Mouse (Mus musculus) bone marrow macrophage, adult 2 months (primary cell): ENCODE results near the gene Tgfb2. TPM values are rescaled to one million over a fixed set of nuclear protein-coding genes. Genes with fewer than 3 reads are reported as not detected.

Experiments used
- H3K27ac ChIP-seq: 2 replicates; pipeline ENCODE4 v1.5.1; 2012; ENCODE audit warnings: low read depth, low read length; ENCODE audit not compliant: insufficient read depth
- H3K4me1 ChIP-seq: 2 replicates; pipeline ENCODE4 v1.6.1; 2012; ENCODE audit warnings: low read length; ENCODE audit not compliant: control insufficient read depth, insufficient read depth
- H3K4me3 ChIP-seq: 2 replicates; pipeline ENCODE4 v1.5.1; 2012; ENCODE audit warnings: mild to moderate bottlenecking, low read length, moderate library complexity; ENCODE audit not compliant: insufficient read depth
- CTCF ChIP-seq: IDR thresholded peaks from 2 replicates; pipeline ENCODE4 v1.5.1; 2012; ENCODE audit warnings: low read depth, mild to moderate bottlenecking, low read length, moderate library complexity
- POLR2A ChIP-seq: IDR thresholded peaks from 2 replicates; pipeline ENCODE4 v1.6.1; 2012; ENCODE audit warnings: mild to moderate bottlenecking, low read depth, low read length, borderline replicate concordance
- polyA plus RNA-seq: library from polyadenylated mRNA; stranded (reverse); fragments of >200 nt; gene quantifications from 2 replicates; pipeline ENCODE4 v1.2.4, GENCODE M21; 2012; ENCODE audit not compliant: missing spikeins, insufficient read depth, insufficient read length

The Tgfb2 gene
- polyA plus RNA-seq, 1 experiment = 0.55 TPM

DNA sequence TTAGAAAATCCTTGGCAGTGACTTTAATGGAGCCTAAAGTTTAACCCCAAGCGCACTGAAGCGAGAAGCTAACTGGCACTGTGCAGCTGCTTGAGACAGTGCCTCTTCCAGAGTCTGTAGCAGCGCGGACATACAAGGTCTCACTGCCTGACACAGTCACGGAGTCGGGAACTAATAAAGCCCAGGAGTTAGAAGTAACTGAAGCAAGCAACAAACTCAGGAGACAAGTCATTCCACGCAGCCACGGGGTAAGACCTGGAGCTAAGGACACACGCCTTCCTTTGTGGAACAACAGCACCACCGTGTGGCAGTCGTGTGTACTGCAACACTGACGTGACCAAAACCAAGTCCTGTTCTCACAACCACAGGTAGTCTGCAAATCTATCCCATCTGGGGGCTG, 16.1 kb upstream of the Tgfb2 start:
- no peak overlapping the region for H3K27ac ChIP-seq

DNA sequence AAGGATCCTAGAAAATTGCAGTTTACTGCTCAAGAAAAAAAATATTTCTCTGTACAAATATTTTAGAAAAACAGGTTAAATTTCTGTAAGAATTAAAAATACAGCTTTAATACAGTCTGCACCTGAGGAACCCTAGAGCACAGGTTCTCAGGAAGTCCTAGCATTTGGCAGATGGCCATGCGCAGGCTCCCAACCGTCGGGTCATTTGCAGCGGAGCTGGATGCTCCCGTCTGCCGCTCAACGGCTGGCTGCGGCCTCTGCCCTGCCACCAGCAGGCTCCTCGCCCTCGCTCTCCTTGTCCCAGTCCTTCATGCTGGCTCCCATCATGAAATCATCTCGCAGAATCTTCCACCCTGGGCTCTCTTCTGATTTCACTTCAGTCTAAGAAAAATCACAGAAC, 15.4 kb upstream of the Tgfb2 start:
- Histone ChIP-seq H3K4me1 (no peaks in the 10 kb centered on the region), H3K4me3 (no peak overlapping the region)
- no peak for TF ChIP-seq POLR2A
- no peak for TF ChIP-seq CTCF

More for the DNA sequence above, 16.1 kb upstream of the Tgfb2 start:
- no peak overlapping the region for H3K4me3 ChIP-seq
- TF ChIP-seq CTCF (peak; percentile 82), POLR2A (no peak)
- no peaks in the 10 kb centered on the region for H3K4me1 ChIP-seq

DNA sequence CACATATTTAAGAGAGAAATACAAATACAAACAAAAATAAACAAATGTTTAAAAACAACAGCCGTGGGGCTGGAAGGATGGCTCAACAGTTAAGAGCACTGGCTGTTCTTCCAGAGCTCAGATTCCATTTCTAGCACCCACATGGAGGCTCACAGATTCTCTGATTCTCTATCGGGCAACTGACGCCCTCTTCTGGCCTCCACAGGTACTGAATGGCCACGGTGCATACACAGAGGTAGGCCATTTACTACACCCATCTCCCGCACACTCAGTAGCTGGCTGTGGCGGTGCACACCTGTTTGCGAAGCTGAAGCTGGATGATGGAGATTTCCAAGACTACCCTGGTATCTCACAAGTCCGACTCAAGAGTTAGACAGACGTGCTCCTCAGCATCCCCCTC, 13.9 kb upstream of the Tgfb2 start:
- Histone ChIP-seq H3K4me1 (no peaks in the 10 kb centered on the region), H3K27ac (no peak overlapping the region), H3K4me3 (no peak overlapping the region)
- no peak for TF ChIP-seq POLR2A
- TF ChIP-seq CTCF = 0 out of 2 replicates have a peak, but pooled peaks have one; percentile 19

More for the DNA sequence above, 15.4 kb upstream of the Tgfb2 start:
- no peak overlapping the region for H3K27ac ChIP-seq

DNA sequence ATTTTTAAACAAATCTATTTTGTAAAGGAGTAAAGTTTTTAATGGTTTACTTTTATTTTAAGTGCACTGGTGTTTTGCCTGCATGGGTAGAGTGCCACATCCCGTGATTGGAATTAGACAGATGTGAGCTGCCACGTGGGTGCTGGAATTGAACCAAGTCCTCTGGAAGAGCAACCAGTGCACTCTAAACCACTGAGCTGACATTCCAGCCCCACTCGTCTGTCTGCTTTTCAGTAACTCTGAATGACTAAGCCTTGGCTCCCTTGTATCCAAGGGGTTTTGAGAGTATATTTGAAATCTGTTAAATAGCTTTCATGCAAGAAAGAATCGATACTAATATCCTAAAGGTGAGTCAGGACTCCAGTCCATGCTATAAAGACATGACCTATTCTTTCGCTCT, 13.1 kb upstream of the Tgfb2 start:
- Histone ChIP-seq H3K4me3 (no peak overlapping the region), H3K27ac (no peak overlapping the region), H3K4me1 (no peaks in the 10 kb centered on the region)
- no peak for TF ChIP-seq POLR2A
- no peak for TF ChIP-seq CTCF

DNA sequence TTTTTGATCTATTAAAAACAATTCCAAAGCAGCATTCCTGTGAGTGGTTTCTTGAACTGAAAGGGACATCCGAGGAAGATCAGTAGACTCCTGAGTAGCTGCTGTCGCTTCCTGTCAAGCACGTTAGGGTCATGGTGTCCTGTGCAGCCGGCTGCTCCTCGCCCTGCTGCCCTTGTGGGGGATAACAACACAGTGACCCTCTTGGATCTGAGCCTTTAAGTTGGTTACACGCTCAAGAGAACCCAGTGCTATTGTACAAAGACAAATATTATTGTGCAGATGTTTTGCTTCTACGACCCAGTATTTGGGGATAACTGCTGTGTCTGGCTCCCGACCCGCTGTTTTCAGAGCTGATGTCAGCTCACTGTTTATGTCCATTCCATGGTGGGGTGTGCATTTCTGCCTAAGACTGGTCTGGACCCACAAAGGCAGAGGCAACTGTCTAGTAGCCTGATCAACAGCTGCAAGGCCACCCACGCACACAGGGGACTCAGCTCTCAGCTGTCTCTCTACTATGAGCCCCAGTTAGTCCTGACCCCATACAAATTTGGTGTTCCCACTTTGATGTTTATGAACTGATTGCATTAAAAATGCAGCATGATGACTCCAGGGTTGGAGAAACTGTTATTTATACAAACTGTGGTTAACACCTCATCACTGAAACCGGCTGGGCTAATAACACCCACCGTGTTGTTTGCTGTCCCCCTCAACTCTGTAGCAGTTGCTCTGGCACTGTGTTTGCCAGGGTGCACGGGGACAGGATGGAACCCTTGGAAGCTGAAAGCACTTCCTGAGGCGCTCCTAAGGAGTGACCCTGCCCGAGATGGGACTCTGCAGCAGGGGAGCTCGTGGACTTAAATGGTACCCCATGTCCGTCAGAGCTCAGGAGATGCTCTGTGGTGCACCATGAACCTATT, 9.4 kb upstream of the Tgfb2 start:
- Histone ChIP-seq H3K27ac (no peak overlapping the region), H3K4me1 (no peaks in the 10 kb centered on the region)
- TF ChIP-seq POLR2A (no peak), CTCF (no peak)

DNA sequence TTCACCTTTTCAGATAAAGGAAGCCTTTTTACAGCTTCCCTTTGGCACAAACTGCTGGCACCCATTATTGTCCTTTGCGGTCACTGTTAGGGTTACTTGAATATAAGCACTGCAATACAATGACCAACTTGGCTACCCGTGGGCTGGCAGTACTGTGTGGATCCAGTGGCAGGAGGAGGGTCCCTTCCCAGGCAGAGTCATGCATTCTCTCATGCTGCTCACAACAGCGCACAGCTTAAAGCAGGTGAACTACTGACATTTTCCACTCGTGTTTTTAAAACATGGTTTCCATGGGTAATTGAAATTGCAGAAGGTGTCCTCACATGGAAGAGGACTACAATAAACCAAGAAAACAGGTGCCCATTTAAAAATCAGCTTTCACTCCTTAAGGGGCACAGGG, 8.4 kb upstream of the Tgfb2 start:
- H3K4me3 ChIP-seq = no peak overlapping the region
- no peak overlapping the region for H3K27ac ChIP-seq
- no peaks in the 10 kb centered on the region for H3K4me1 ChIP-seq
- TF ChIP-seq POLR2A (no peak), CTCF (no peak)

More for the DNA sequence above, 9.4 kb upstream of the Tgfb2 start:
- H3K4me3 ChIP-seq = no peak overlapping the region

DNA sequence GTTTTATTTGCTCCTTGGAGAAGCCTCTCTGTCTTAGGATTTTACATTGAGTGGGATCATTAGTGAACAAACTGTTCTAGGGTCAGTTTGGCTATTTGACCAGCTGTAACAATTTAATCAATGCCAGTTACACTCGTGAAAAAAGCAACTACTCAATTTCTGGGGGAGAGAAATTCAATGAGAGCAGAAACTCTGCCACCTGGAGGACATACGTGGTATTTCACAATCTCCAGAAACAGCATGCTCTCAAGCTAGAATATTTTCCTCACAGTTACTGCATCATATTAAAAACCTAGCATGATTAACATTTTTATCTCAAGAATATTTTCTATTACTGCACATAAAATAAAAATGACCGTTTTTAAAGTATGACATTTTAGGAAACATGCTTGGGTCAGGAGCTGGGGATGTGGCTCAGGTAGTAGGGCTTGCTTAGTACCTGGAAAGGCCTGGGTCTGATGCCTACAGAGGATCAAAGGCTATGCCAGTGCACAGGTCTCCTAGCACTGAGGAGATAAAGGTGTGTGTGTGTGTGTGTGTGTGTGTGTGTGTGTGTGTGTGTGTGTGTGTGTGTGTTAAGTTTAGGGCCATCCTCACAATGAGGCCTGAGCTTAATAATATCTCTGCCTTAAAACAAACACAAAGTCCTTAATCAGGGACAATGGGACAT, 7.1 kb upstream of the Tgfb2 start:
- TF ChIP-seq POLR2A (no peak), CTCF (no peak)
- H3K4me1 ChIP-seq = no peaks in the 10 kb centered on the region
- H3K27ac ChIP-seq = no peak overlapping the region
- H3K4me3 ChIP-seq = no peak overlapping the region

DNA sequence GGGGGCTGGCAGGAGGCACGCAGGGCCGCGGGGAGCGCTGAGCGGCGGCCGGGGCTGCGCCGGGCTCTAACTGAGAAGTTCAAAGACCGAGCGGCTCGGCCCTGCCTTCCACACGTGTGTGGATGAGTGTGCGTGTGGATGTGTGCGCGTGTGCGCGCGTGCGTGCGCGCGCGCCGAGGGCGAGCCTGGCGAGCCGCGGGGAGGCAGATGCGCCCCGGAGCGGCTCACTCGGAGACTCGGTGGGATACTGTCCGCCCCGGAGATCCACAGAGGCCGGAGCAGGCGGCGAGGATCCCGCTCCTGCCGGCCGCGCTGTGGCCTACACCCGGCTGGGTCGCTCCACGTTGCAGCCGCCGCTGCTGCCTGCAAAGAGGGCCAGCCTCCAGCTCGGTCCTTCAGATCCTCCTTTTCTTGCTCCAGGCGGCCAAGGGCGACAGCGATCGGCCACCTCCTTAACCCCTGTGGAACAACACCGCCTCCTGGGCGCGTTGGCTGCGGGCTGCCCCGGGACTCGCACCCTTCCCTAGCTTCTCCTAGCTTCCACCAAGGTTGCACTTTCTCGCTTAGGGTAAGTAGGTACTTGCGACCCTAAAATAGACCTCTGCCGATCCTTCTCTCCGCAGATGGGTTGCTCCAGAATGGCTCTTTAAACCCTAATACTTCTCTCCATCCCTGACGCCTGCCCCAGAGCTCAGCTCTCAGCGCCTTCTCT, 430 bp downstream of the Tgfb2 start:
- TF ChIP-seq POLR2A = no peak
- no peak for TF ChIP-seq CTCF
- peak overlapping the region; percentile 61 for H3K4me3 ChIP-seq
- peaks cover 2% of the 10 kb centered on the region; the same call in 1 of the 2 replicates for H3K4me1 ChIP-seq
- H3K27ac ChIP-seq = no peak overlapping the region

DNA sequence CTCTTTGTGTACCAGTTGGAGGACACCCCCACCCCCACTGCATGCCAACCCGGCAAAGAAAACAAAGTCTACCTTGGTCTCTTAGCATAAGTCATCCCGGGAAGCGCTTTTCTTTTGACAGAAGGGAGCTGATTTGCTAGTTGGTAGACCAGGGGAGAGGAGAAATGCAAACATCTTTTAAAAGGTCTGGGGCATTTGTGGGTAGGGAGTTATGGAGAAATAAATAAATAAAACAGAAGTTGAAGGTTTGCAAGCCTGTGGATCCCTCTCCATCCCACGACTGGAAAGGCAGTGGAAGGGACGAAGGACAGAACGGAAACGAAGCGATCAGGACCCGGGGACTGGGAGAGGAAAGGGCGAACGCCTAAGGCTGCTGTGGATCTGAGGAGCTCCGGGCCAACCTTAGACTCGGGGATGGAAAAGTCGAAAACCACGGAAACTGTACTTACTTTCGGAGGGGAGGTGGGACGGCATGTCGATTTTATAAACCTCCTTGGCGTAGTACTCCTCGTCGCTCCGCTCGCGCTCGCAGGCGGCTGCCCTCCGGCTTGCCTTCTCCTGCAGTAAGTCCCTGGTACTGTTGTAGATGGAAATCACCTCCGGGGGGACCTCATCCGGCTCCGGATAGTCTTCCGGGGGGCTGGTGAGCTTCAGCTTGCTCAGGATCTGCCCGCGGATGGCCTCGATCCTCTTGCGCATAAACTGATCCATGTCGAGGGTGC, 1.6 kb downstream of the Tgfb2 start:
- no peak for TF ChIP-seq CTCF
- no peak for TF ChIP-seq POLR2A
- peak overlapping the region; percentile 35 for H3K4me3 ChIP-seq
- H3K27ac ChIP-seq = no peak overlapping the region

More for the DNA sequence above, 1.6 kb downstream of the Tgfb2 start:
- H3K4me1 ChIP-seq = peaks cover 2% of the 10 kb centered on the region; the same call in 1 of the 2 replicates
